Mouse (Mus musculus) layer of hippocampus, adult 11-12 months (tissue): ENCODE data around the gene Hsdl2.
"Not testable (repeated sequence)": the region's sequence is repeated elsewhere in the genome, so short reads cannot be mapped to it uniquely, and the experiment has no call there.

Experiments used
- DNase-seq: peaks from one replicate; pipeline ENCODE4 v3.0.0; 2022; ENCODE audit warnings: low spot score

Gene Hsdl2

GRCm38 (mm10) chr4:59581314-59582185 lies at the start of gene Hsdl2:
Gene Hsdl2, plus strand, starts transcription at chr4:59581563.
- DNase-seq = peak; percentile 98

GRCm38 (mm10) chr4:59533268-59533667 lies 48.1 kb upstream of the Hsdl2 start:
- no peak for DNase-seq

- no peak for DNase-seq
Measured at GRCm38 (mm10) chr4:59535624-59536023, 45.7 kb upstream of the Hsdl2 start.

GRCm38 (mm10) chr4:59536281-59536680 lies 45.1 kb upstream of the Hsdl2 start:
- no peak for DNase-seq

- no peak for DNase-seq
Measured at GRCm38 (mm10) chr4:59543006-59543405, 38.4 kb upstream of the Hsdl2 start.

GRCm38 (mm10) chr4:59544654-59545053 lies 36.7 kb upstream of the Hsdl2 start:
- no peak for DNase-seq

- no peak for DNase-seq
Measured at GRCm38 (mm10) chr4:59546285-59547071, 34.9 kb upstream of the Hsdl2 start.

GRCm38 (mm10) chr4:59547136-59547889 lies 34.0 kb upstream of the Hsdl2 start:
- DNase-seq = no peak

GRCm38 (mm10) chr4:59548011-59548559 lies 33.3 kb upstream of the Hsdl2 start:
- DNase-seq = no peak

- peak; percentile 66 for DNase-seq
Measured at GRCm38 (mm10) chr4:59548560-59549174, 32.7 kb upstream of the Hsdl2 start.

- peak; percentile 89 for DNase-seq
Measured at GRCm38 (mm10) chr4:59549175-59549976, 32.0 kb upstream of the Hsdl2 start, which contains the start of gene Ptbp3. Gene Ptbp3, minus strand, starts transcription at chr4:59549364.

- no peak for DNase-seq
Measured at GRCm38 (mm10) chr4:59549977-59550560, 31.3 kb upstream of the Hsdl2 start.

GRCm38 (mm10) chr4:59551901-59552300 lies 29.5 kb upstream of the Hsdl2 start:
- DNase-seq = no peak

GRCm38 (mm10) chr4:59552835-59553234 lies 28.5 kb upstream of the Hsdl2 start:
- DNase-seq = no peak

GRCm38 (mm10) chr4:59553576-59553975 lies 27.8 kb upstream of the Hsdl2 start:
- DNase-seq = no peak

GRCm38 (mm10) chr4:59555177-59555576 lies 26.2 kb upstream of the Hsdl2 start:
- no peak for DNase-seq

GRCm38 (mm10) chr4:59557343-59557742 lies 24.0 kb upstream of the Hsdl2 start:
- DNase-seq = not testable (repeated sequence)

- no peak for DNase-seq
Measured at GRCm38 (mm10) chr4:59558096-59558720, 23.2 kb upstream of the Hsdl2 start.

- DNase-seq = no peak
Measured at GRCm38 (mm10) chr4:59560141-59560540, 21.2 kb upstream of the Hsdl2 start.

- no peak for DNase-seq
Measured at GRCm38 (mm10) chr4:59564128-59564527, 17.2 kb upstream of the Hsdl2 start.
